Mouse (Mus musculus) G1E (cell line): ENCODE measurements around the gene Arhgap23.

Experiments
- CTCF ChIP-seq: IDR thresholded peaks from 2 replicates; pipeline ENCODE4 v1.5.1; 2012; ENCODE audit warnings: low read depth, low read length, inconsistent platforms, mixed read lengths
- GATA1 ChIP-seq: IDR thresholded peaks from 2 replicates; pipeline ENCODE4 v1.6.1; 2012; ENCODE audit warnings: borderline replicate concordance, low read length, inconsistent platforms, mixed read lengths
- POLR2AphosphoS5 ChIP-seq: IDR thresholded peaks from 2 replicates; pipeline ENCODE4 v1.6.1; 2012; ENCODE audit warnings: low read depth, low read length, inconsistent platforms; ENCODE audit not compliant: insufficient replicate concordance
- TAL1 ChIP-seq: conservative IDR thresholded peaks from 2 replicates; pipeline ENCODE4 v1.6.1; 2012; ENCODE audit warnings: low read depth, low read length, inconsistent platforms, mixed read lengths

GRCm38 (mm10) chr11:97469828-97470227 is 54.5 kb downstream of the Arhgap23 start:
- TF ChIP-seq CTCF (no peak), GATA1 (no peak), TAL1 (no peak), POLR2AphosphoS5 (no peak)
